Mouse (Mus musculus): ENCODE results near the gene Max.

Gene Max

GRCm38 (mm10) chr12:76961932-76962891, at the start of gene Max:
TSS of gene Max (minus strand) at chr12:76962201.
- DNase-seq (ENCODE audit: low read depth), result peak; percentile 98

- DNase-seq (ENCODE audit: low read depth), result no peak
These were observed 49.2 kb upstream of the Max start for GRCm38 (mm10) chr12:77011092-77011720.

DNA sequence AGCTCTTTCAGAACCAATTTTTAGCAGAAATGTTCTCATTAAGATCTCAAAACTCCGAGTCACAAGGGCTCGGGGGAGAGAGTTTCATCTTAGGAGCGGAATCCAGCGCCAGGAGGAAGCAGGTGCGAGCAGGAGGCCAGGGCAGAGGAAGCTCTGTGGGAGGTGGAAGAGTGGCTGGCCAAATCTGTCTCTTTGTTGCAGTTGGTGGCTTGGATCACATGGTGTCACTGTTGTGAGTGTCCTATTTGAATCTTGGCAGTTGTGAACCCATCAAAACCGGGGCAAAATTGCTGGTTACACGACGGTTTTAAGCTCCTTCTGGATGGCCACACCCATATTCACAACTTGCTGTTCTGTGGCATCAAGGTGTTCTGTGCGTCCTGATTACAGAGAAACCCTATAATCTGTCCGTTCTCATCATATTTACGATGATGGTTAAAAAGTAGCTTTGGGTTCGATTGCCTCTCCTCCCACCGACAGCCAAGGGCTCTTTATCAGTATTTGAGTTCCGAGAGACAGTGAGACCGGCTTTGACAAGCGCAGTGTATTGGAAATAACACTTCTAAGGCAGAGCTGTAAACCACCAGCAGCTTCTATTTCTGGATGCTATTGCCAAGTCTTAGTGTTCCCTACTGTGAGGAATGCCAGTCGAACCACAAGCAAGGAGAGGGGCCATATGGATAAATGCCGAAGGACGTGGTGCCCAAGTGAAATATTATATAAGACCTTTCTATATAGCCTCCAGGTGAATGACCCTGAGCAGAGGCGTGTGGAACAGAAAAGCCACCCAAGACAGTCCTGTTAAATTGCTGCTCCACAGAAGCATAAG, 47.4 kb upstream of the Max start:
- peak; percentile 53 for DNase-seq (ENCODE audit: low read depth)

GRCm38 (mm10) chr12:77004893-77005292, 42.9 kb upstream of the Max start:
- DNase-seq (ENCODE audit: low read depth), result no peak

DNA sequence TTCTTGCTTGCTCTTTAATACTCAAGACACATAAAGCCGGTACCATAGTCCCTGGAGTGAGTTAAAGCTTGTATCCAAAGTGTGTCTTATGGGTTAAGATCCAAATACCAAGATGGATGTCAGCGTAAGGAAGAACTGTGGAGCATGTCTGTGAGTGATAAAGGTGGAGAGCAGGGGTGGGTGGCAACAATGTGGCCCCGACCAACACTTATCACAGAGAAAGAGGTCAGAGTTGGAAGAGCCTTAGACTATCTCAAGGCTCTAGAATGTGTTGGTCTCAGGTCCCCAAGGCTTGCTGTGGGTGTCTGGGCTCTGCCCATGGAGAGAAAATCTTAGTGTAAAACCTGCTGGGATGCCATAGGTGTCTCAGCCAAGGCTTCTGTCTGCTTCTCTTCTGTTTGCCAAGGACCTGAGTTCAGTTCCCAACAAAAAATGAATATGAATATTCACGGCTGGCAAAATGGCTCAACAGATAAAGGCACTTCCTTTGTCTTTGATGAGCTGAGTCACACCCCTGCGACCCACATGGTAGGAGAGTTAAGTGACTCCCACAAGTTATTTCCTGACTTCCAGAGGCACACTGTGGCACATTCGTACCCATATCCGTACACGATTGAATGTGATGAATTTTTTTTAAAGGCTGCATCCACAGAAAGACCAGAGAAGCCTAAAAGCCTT, 40.7 kb upstream of the Max start:
- no peak for DNase-seq (ENCODE audit: low read depth)

DNA sequence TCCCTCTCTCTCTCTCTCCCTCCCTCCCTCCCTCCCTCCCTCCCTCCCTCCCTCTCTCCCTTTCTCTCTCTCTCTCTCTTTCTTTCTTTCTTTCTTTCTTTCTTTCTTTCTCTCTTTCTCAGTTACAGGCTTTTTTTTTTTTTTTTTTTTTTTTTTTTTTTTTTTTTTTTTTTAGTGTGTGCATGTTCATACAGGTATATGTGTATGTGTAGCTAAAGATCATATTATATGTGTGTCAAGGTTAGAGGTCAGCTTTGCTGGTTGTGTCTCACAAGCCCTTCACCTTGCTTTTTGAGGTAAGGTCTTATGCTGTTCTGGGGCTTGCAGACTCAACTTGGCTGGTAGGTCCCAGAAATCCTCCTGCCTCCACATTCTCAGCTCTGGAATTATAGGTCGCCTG, 39.3 kb upstream of the Max start:
- DNase-seq (ENCODE audit: low read depth), result no peak

DNA sequence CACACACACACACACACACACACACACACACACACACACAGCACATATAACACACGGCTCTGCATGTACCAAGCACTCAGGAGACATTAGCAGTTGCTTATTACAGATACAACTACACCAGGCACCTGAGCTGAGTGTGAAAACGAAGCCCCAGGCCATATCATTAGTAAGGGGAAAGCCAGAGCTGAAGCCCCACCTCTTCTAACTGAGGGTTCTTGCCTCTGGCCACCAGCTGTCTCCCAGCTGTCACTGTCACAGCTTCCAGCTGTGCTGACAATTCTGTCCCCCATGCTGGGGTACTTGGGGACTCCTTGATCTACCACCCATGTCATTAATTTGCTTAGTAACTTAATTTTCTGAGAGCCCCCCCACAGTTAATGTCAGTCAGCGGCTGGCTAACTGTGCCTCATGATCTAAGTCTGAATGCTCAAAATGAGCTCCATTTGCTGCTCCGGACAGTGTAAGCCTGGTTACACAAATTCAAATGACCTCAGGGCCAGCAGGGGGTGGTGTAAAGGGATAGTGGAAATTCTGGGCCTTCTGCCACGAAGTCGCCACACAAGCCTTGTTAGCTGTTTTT, 38.8 kb upstream of the Max start:
- peak; percentile 13 for DNase-seq (ENCODE audit: low read depth)

DNA sequence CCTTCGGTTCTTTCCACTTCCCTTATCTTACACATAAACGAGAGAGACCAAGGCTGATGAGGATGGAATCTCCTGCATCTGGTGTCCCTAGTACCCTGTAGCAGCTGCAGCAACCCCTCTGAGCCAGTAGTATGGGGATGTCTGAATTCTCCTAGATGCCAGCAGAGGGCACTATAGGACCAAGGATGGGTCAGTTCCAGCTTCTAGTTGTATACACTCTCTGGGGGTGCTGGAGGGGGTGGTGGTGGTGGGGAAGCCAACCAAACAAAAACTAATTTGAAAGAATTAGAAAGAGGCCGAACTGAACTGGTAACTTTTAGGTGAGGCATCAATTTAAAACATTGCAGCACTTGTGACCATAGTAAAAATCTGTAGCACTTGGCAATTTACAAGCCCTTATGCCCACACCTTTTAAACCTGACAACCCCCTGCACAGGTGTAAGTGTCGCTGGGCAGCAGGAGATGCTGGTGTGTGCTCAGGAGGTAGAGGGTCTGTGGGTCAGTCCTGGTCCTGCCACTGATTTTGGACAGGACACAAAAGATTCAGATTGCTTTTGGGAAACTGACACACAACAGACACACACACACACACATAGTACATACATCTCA, 38.2 kb upstream of the Max start:
- peak; percentile 86 for DNase-seq (ENCODE audit: low read depth)

GRCm38 (mm10) chr12:76994766-76995165, 32.8 kb upstream of the Max start:
- DNase-seq (ENCODE audit: low read depth), result no peak

DNA sequence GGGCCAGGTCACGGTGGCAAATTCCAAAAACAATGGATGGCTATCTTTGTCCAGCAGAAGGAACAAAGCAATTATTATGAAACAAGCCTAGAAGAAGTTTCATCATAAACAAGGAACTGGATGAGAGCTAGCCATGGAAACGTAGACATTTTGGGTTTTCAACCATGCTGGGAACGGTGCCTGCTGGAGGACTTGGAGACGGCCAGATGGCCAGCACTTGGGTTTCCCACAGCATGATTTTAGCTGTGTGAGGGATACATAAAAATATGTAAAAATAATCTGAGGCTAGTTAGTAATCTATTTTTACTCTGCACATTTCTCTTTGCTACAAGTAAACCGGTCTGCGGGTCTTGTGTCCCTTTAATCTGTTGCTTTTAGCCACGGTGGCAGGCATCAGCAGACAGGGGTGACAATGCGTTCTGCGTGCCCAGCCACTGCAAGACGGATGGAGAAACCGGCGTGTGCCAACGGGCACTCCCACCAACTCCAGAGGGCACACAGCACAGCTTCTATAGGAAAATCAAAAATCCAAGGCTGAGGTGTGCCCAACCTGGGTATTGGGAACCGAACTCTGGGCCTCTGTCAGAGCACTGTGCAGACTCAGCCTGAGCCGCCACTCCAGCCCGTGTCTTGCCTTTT, 31.0 kb upstream of the Max start:
- DNase-seq (ENCODE audit: low read depth), result no peak

DNA sequence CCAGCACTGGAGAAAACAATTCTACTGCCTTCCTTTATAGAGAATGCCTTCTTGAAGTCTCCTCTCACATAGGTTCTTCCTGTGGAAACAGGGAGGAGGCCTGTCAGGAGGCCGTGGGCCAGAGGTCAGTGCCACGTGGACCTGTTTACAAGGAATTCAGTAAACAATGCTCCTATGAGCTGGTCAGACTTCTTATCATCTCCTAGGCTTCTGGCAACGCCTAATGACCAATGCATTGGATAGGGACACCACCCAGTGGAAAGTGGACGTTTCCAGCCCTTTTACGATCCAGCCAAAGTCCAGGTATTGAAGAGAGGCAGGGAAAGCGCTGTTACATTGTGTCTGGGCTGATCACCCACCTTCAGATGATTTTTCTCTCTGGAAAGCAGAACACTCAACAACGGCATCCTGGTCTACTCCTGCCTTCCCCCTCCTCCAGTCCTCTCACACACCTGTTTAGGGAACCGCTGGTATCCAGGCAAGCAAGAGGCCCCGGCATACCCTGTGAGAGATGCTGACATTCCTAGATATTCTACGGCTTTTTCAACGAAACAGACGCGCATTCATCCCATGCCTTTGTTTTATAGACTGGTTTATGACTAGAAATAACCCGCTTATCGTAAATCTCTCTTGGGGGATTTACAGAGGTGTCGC, 20.9 kb upstream of the Max start:
- DNase-seq (ENCODE audit: low read depth), result no peak

GRCm38 (mm10) chr12:76979530-76979929, 17.5 kb upstream of the Max start:
- DNase-seq (ENCODE audit: low read depth), result no peak

- no peak for DNase-seq (ENCODE audit: low read depth)
These were observed 10.7 kb upstream of the Max start for GRCm38 (mm10) chr12:76972669-76973068.

- DNase-seq (ENCODE audit: low read depth), result no peak
These were observed 10.2 kb upstream of the Max start for GRCm38 (mm10) chr12:76972241-76972640.

- no peak for DNase-seq (ENCODE audit: low read depth)
These were observed 9.7 kb upstream of the Max start for GRCm38 (mm10) chr12:76971642-76972221.

DNA sequence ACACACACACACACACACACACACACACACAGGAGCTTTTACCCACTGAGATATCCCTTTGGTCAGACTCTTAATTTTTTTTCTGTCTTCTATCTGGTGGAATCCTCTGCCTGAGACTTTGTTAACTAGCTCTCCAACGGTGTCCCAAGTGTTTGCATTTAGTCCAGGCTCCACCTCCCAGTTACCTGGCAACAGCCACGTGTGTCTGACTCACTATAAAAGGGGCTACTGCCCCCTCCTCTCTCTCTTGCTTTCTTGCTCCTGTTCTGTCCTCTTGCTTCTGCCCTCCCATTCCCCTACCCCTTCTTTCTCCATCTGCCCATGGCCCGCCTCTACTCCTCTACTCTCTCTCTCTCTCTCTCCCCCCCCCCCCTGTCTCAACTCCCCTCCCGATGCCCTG, 3.9 kb upstream of the Max start:
- no peak for DNase-seq (ENCODE audit: low read depth)

DNA sequence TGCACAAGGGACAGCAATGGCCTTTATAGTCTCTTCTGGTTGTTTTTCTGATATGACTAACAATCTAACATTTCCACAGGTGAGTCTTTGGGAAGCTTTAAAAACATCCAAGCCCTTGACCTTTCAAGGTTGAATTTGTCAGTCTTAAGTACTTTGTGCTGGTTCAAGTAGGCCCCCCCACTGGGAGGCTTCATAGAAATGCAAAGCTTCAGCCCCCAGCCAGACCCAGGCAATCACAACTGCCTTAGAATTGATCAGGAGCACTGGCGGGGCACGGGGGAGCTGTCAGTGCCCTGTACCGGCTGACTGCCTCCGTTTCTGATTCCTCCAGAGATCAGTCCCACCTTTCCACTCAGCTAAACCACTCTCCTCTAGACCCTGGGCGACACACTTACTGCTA, 3.1 kb upstream of the Max start:
- DNase-seq (ENCODE audit: low read depth), result no peak

GRCm38 (mm10) chr12:76961052-76961931, 709 bp downstream of the Max start:
- DNase-seq (ENCODE audit: low read depth), result peak; percentile 45

DNA sequence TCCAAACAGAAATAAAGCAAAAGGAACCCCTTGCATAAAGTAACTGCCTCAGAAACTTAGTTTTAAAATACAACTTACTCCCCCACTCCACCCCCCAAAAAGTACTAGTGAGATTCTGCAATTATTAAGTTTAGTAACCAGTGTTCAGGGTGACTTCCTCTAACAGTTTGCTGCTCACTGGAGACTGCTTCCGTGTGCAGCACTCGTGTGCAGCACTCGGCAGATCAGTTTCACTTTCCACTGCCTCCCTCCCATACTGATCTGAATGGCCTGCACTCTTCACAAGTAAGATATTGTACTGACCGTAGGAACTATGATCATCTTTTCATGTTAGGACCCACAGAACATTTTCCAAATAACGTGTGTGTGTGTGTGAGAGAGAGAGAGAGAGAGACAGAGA, 4.3 kb downstream of the Max start:
- peak; percentile 75 for DNase-seq (ENCODE audit: low read depth)

All from naive thymus-derived CD4-positive, alpha-beta T cell, adult 2 months (primary cell).